Mouse (Mus musculus): ENCODE measurements around the gene Gm49355.
A peak's percentile ranks its signal among the peaks of the same experiment; 100 is the strongest.
"Not testable (repeated sequence)": the region's sequence is repeated elsewhere in the genome, so short reads cannot be mapped to it uniquely, and the experiment has no call there.

Gm49355 gene

GRCm38 (mm10) chr14:12283641-12284040, at the start of gene Gm49355:
TSS of gene Gm49355 (plus strand) at chr14:12283976.
- no peak for DNase-seq (ENCODE audit: low spot score in 2 of 2)

- no peak for DNase-seq (ENCODE audit: low spot score in 2 of 2)
These were observed 40.0 kb upstream of the Gm49355 start for GRCm38 (mm10) chr14:12243726-12244125.

GRCm38 (mm10) chr14:12276031-12276430, 7.7 kb upstream of the Gm49355 start:
- no peak for DNase-seq (ENCODE audit: low spot score in 2 of 2)

GRCm38 (mm10) chr14:12284141-12284912, 551 bp downstream of the Gm49355 start, which contains the start of gene 3830406C13Rik:
TSS of gene 3830406C13Rik (plus strand) at chr14:12284173.
- peak; percentile 92 to 93 for DNase-seq (ENCODE audit: low spot score in 2 of 2)

- not testable (repeated sequence) for DNase-seq (ENCODE audit: low spot score in 2 of 2)
These were observed 6.0 kb downstream of the Gm49355 start for GRCm38 (mm10) chr14:12289747-12290146.

GRCm38 (mm10) chr14:12296391-12296790, 12.6 kb downstream of the Gm49355 start:
- peak; percentile 79 to 88 for DNase-seq (ENCODE audit: low spot score in 2 of 2)

- no peak for DNase-seq (ENCODE audit: low spot score in 2 of 2)
These were observed 15.4 kb downstream of the Gm49355 start for GRCm38 (mm10) chr14:12299171-12299570.

- no peak for DNase-seq (ENCODE audit: low spot score in 2 of 2)
These were observed 15.9 kb downstream of the Gm49355 start for GRCm38 (mm10) chr14:12299654-12300053.

- no peak for DNase-seq (ENCODE audit: low spot score in 2 of 2)
These were observed 16.5 kb downstream of the Gm49355 start for GRCm38 (mm10) chr14:12300275-12300674.

GRCm38 (mm10) chr14:12300677-12301076, 16.9 kb downstream of the Gm49355 start:
- peak in 1 of 2 experiments; percentile 52 for DNase-seq (ENCODE audit: low spot score in 2 of 2)

GRCm38 (mm10) chr14:12303106-12303505, 19.3 kb downstream of the Gm49355 start:
- peak in 1 of 2 experiments; percentile 5 for DNase-seq (ENCODE audit: low spot score in 2 of 2)

- no peak for DNase-seq (ENCODE audit: low spot score in 2 of 2)
These were observed 49.8 kb downstream of the Gm49355 start for GRCm38 (mm10) chr14:12333622-12334021.

- DNase-seq (ENCODE audit: low spot score in 2 of 2), result peak; percentile 48 to 57
These were observed 51.1 kb downstream of the Gm49355 start for GRCm38 (mm10) chr14:12334925-12335324.

- DNase-seq (ENCODE audit: low spot score in 2 of 2), result peak in 1 of 2 experiments; percentile 54
These were observed 53.7 kb downstream of the Gm49355 start for GRCm38 (mm10) chr14:12337421-12337997.

GRCm38 (mm10) chr14:12337998-12338809, 54.4 kb downstream of the Gm49355 start:
- peak; percentile 45 to 70 for DNase-seq (ENCODE audit: low spot score in 2 of 2)

GRCm38 (mm10) chr14:12338811-12339565, 55.2 kb downstream of the Gm49355 start:
- DNase-seq (ENCODE audit: low spot score in 2 of 2), result no peak

- peak; percentile 36 to 62 for DNase-seq (ENCODE audit: low spot score in 2 of 2)
These were observed 56.7 kb downstream of the Gm49355 start for GRCm38 (mm10) chr14:12340238-12341074.

GRCm38 (mm10) chr14:12341075-12341788, 57.5 kb downstream of the Gm49355 start:
- DNase-seq (ENCODE audit: low spot score in 2 of 2), result peak; percentile 52 to 53

GRCm38 (mm10) chr14:12341789-12342457, 58.1 kb downstream of the Gm49355 start:
- no peak for DNase-seq (ENCODE audit: low spot score in 2 of 2)

All from right cerebral cortex, postnatal 10 days (tissue).